Mouse (Mus musculus) adrenal gland, postnatal 36 days (tissue): ENCODE data around the gene Abcc2. TPM values are rescaled to one million over a fixed set of nuclear protein-coding genes. Genes with fewer than 3 reads are reported as not detected.

Experiments
- DNase-seq, 2 experiments: peaks; one replicate each; pipeline ENCODE4 v3.0.0; 2021; ENCODE audit warnings: mixed read lengths in 1 of 2
- long read RNA-seq, 2 experiments: library from polyadenylated mRNA; stranded (forward); transcript quantifications; one replicate each; pipeline ENCODE4 v2.0.0; 2021; ENCODE audit warnings: borderline sequencing depth in 2 of 2
- total RNA-seq, 2 experiments: library from RNA; stranded (reverse); gene quantifications; 2 replicates each; pipeline ENCODE4 v1.2.3; 2021

Abcc2 gene
- under 1 TPM; 0.10 to 0.30 TPM for total RNA-seq
- long read RNA-seq, experiment 1 = 0 reads
- long read RNA-seq, experiment 2 = 0 reads

DNA sequence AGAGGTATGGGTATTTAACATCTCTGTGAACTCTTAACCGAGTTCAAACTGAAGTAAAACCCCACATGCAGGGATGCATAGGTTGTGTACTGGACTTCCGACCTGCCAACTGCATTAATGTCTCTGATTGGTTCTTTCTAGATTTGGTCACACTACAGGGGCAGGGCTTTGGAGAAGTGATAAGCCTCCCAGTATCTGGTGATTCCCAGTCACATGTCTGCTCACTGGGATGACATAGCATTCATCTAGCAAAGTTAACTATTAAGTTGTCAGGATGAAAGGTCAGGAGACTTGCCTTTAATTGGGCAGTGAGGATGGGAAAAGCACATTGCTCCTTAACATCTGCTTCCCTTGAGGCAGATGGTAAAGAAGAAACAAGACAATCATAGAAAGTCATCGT lies at the start of gene Abcc2:
Gene Abcc2 (plus strand): TSS at position 213 of the 400 bp plus-strand sequence.
- no peak for DNase-seq

GRCm38 (mm10) chr19:43738409-43738808 lies 43.6 kb upstream of the Abcc2 start:
- DNase-seq = no peak

GRCm38 (mm10) chr19:43743401-43743800 lies 38.6 kb upstream of the Abcc2 start:
- no peak for DNase-seq

DNA sequence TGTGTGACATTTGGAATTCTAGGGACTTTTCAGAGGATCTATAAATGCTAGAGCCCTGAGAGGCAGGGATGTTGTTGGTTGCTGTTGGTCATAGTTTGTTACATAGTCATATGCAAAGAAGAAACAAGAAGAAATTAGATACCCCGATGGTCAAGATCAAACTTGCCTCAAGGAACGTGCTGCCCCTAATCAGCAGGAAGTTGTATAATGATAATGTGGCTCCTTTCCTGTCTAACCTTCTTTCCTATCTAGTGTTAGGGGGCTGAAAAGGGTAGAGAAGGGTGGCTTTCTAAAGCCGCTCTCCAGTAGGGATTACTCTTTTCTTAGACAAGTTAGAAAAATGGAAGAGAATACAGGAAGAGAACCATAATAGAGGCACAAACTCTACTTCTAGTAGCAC lies 36.3 kb upstream of the Abcc2 start:
- DNase-seq = no peak

DNA sequence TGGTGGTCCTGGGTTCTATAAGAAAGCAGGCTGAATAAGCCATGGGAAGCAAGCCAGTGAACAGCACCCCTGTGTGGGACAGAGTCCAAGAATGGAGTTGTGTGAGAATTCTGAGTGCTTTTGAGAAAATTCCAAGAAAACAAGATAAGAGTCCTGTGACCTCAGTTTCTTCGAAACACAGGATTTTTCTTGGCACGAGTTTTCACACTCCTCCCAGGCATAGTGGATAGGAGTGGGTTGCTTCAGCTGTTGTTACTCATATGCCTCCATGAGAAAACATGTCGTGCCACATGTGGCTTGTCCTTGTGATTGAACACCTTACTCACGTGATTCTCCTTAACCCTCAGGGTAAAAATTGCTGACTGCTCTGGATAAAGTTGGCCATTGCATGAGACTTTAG lies 34.1 kb upstream of the Abcc2 start:
- DNase-seq = no peak

DNA sequence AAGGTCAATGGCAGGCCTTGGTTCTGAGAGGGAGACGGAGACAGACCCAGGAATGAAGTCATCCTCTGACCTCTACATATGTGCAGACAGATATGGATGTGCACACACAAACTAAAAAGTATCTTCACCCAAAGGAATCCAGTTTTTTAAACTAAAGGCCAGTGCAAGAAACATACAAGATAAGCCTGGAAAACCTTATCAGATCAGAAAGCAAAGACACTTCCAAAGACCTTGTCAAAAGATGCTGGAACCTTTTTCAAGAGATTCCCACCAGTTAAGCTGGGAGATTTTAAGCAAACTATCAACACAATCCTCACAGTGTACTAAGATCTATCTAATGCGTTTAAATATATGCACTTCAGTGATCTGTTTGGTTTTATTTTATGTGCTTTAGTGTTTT lies 32.0 kb upstream of the Abcc2 start:
- DNase-seq = no peak

DNA sequence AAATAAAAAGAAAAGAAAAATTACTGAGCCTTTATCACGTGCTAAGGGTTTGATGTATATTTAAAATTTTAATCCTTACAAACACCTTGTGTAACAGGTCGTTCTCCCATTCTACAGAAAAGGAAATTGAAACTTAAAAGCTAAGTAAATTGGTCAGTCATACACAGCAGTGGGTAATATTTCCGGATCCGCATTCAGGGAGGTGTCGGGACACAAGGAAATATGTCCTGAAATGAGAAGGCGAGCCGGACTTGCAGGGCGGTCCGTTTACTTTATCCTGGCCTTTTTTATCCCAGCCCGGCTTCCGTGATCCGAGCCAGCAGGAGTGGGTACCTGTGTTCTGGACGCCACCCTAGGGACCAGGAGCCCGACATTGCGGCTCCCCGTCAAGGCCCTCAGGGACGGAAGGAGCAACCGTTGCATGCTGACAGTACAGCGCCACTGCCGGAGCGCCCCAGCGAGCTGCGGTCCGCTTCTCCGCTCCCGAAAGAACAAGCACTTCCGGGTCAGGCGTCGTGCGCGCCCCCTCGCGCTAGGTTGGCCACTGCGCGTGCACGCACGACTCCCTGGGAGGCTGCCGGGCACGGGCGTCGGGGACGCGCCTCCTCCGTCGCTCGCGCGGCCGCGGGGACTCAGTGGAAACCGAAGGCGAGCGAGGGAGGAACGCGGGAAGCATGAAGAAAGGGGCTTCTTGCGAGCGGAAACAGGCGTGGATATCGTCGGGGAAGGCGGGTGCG lies 29.3 kb upstream of the Abcc2 start, which contains the start of the genes Cutc and Cox15:
Gene Cutc (plus strand): TSS at position 508 of the 737 bp plus-strand sequence.
Gene Cox15 (minus strand): TSS at position 512 of the 737 bp plus-strand sequence.
- DNase-seq = peak; percentile 99

GRCm38 (mm10) chr19:43753226-43753835 lies 28.7 kb upstream of the Abcc2 start:
- DNase-seq = peak; percentile 94 to 95

DNA sequence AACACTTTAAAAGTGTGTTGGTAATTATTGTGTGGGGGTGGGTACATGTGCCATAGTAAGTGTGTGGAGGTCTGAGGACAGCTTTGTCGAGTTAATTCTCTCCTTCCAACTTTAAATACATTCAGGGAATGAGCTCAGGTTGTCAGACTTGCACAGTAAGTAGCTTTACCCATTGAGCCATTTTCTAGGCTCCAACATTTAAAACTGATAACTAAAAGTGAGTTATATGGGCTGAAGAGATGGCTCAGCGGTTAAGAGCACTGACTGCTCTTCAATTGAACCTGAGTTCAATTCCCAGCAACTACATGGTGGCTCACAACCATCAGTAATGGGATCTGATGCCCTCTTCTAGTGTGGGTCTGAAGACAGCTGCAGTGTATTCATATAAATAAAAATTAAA lies 27.8 kb upstream of the Abcc2 start:
- no peak for DNase-seq

- DNase-seq = no peak
These were observed 27.1 kb upstream of the Abcc2 start for GRCm38 (mm10) chr19:43754872-43755271.

GRCm38 (mm10) chr19:43760504-43760903 lies 21.5 kb upstream of the Abcc2 start:
- peak; percentile 81 for DNase-seq

GRCm38 (mm10) chr19:43761543-43762256 lies 20.3 kb upstream of the Abcc2 start:
- DNase-seq = no peak

DNA sequence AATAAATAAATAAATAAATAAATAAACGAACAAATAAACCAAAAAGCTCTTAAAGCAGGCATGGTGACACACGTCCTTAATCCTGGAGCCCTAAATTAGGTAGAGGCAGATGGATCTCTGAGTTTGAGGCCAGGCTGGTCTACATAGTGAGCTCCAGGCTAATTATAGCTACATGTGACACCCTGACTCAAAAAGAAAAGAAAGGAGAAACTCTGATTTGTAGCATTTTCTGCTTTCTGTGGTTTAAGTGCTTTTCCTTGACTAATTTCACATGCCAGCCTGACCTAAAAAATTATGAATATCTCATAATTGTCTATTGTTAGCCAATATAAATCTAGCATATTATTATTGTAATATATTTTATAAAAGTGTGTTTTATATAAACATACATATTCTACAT lies 19.6 kb upstream of the Abcc2 start:
- DNase-seq = no peak

DNA sequence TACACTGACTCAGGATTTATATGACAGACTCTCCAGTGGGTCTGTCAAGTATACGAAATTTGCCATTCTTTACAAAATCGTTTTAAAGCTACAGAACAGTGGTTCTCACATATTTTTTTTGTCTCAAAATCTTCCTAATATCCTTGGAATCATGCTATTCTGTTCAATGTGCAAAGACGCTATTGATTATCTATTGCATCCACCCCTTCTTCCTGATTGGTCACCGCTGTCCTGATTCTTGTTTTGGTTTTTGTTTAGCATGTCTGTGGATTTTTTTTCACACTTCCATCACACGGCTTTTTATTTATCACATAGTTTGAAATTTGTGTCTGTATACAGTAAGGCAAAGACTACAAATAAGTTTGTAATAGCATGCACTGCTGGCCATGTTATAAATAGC lies 15.5 kb upstream of the Abcc2 start:
- no peak for DNase-seq

- no peak for DNase-seq
These were observed 14.3 kb upstream of the Abcc2 start for GRCm38 (mm10) chr19:43767549-43768322.

GRCm38 (mm10) chr19:43769366-43769960 lies 12.5 kb upstream of the Abcc2 start:
- DNase-seq = peak; percentile 37 to 51

DNA sequence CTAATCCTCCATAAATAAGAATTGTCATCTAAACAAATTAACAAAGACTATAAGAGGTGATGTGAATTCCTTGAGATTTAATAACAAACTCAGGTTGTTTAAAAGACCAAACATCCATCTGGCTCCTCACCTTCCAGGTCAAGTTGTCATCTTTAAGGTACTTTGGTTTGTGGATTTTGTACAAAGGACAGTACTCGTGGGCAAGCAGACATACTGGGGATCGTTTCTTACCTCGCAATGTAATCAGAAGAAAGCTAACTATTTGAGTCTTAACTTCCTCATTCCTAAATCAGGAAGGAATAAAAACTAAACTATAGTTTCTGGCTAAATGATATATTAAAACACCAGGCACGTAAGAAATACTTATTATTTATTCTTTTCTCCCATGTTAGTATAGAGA lies 11.4 kb upstream of the Abcc2 start:
- no peak for DNase-seq

DNA sequence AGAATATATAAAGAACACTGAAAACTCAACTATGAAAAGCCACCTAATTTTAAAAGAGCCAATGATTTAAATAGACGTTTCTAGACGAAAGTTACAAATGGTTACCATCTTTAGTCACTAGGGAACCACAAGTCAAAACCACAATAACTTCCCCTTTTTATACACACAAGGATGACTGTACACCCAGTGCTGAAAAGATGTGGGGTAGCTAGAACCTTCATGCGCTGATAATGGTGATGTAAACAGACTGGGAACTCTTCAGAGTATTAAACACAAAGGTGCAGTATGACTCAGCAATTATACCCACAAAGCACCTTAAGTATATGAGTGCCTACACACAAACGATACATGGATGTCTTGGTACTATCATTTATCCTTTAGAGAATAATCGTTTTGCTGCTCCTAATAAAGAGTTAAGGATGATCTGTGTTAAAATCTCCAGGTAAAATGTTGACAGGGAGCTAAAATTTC lies 10.5 kb upstream of the Abcc2 start:
- no peak for DNase-seq

DNA sequence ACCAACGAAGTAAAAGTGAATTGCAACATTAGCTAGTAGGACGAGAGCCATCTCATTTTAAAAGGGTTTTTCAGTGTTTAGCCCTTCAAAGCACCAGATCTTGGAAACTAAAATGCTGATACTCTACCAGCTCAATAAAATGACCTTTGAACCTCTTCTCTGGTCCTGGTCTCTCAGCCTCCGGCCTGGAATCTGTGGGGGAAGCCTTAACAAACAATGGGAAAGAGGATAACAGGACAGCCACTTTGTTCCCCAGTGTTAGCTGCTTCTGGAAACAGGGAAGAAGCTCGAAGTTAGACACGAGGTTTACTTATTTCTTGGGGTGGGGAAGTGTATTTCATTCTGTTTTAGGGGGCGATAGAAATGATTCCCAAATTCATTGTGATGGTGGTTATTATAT lies 9.7 kb upstream of the Abcc2 start:
- no peak for DNase-seq

DNA sequence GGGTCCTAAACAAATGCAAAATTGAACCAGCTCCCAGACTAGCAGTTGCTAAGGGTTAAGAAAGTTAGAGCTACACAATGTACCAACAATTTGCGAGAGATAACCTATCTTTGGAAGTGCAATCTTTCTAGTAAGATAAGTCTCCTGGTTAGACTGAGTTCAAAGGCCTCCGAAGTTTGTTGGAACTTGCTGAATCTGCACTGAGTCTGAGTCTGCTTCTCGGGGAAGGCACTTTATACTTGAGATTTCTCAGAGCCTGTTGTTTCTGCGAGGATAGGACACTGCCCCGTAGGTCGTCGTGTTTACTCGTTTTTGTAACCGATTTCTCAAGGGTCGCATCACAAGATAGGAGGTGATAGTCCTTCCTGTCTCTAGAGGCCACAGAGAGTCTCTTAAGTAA lies 6.6 kb upstream of the Abcc2 start:
- DNase-seq = no peak

DNA sequence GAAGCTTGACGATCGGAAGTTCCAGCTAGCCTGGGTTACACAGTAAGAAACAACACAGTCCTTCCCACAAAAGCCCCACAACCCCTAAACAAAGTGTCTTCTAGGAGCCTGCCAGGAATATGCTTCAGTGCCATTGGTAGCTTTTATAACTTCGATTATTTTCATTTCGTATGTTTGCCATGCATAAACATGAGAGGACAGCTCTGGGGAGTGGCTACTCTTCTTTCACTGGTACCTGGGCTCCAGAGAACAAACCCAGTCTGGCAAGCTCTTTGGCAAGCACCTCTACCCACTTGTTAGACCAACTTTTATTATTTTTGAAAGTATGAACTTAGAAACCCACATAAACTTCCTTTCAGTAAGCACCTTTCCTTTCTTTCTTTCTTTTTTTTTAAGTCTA lies 5.4 kb upstream of the Abcc2 start:
- no peak for DNase-seq

- no peak for DNase-seq
These were observed 4.7 kb upstream of the Abcc2 start for GRCm38 (mm10) chr19:43777308-43777707.
